ENCODE assay signal across 1 mouse cellular context in the genomic region with DNA sequence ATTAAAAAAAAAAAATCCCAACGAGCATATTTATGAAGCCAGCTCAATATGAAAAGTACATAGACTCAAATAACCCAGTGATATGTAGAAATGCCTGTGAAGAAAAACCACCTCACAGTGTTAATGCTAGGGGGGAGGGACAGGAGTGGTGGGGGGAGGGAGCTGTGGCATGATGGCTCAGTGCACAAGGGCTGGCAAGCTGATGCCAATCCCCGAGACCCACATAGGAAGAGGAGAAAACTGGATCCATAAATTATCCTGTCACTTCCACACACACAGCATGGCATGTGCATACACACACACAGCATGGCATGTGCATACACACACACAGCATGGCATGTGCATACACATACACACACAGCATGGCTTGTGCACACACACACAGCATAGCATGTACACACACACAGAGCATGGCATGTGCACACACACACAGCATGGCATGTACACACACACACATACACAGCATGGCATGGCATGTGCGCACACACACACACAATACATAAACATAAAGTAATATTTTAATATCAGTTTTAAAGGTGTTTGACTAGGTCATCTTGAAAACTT.
TF ChIP-seq lines count a peak whose summit lies in the region.

No protein-coding gene starts in this region.

TF ChIP-seq in myocyte, 11 proteins besides CTCF, POLR2A, EP300 and RAD21 (continued from another document):
- TF ChIP-seq E2F4 (IDR thresholded peaks at IDR 0.05; ENCODE audit: insufficient read depth), result no peak
